Mouse (Mus musculus) gastrocnemius, adult 8-10 months (tissue): ENCODE results near the gene Gm20865. TPM values are rescaled to one million over a fixed set of nuclear protein-coding genes. Genes with fewer than 3 reads are reported as not detected.
"Not testable (repeated sequence)": the region's sequence is repeated elsewhere in the genome, so short reads cannot be mapped to it uniquely, and the experiment has no call there.

Source experiments
- DNase-seq, 2 experiments: peaks; one replicate each; pipeline ENCODE4 v3.0.0; 2022; ENCODE audit warnings: low spot score in 2 of 2
- total RNA-seq, 4 experiments: library from RNA; stranded (reverse); gene quantifications; 2 replicates each; pipeline ENCODE4 v1.2.4; 2022

The Gm20865 gene
- total RNA-seq, result not detected

DNA sequence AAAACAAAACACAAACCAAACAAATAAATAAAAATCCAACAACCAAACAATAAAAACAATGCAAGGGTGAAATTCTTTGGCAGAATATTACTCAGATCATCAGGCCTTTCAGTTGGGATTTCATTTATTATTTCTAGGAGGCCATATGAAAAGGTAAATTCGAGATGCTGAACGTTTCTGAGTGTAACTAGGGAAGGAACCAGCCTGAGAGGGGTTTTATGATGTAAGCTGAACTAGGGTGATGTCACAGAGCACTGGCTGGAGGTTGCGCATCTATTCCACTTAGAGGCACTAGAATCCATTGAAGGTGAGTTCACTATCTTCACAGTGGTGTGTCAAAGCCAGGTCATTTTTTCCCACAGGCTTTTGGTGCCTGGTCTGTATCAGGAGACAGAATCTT is at the start of gene Gm20865:
Gene Gm20865, plus strand, starts transcription at position 301 of the 400 bp plus-strand sequence.
- DNase-seq, result not testable (repeated sequence)

Other genes starting within 250 kb of the Gm20865 start
- not detected for gene Gm29866, start 247.9 kb upstream of the Gm20865 start, total RNA-seq
- gene Gm20909, start 77.0 kb upstream of the Gm20865 start, total RNA-seq, result not detected